Mouse (Mus musculus): ENCODE measurements at regions not wholly inside any gene's neighbourhood (a gene's known extent, or its start where the extent isn't known, plus 50 kb on each side); places are given as distances from the start of the nearest gene placed in this dataset.
A peak's percentile ranks its signal among the peaks of the same experiment; 100 is the strongest.

- Histone ChIP-seq H3K4me1 (ENCODE audit: control insufficient read depth, insufficient read depth, low read length) (peaks cover 12% of the 10 kb centered on the region; the same call in 1 of the 2 replicates), H3K4me2 (ENCODE audit: low read depth, low read length) (no peak overlapping the region), H3K27ac (ENCODE audit: low read length) (no peak overlapping the region), H3K36me3 (ENCODE audit: control insufficient read depth, insufficient read depth, low read length) (no peaks in the 10 kb centered on the region), H3K9me3 (ENCODE audit: control insufficient read depth, low read length) (no peaks in the 10 kb centered on the region), H3K4me3 (ENCODE audit: low read length) (no peak overlapping the region), H3K9ac (ENCODE audit: low read depth, low read length) (no peak overlapping the region), H3K27me3 (replicated peaks; ENCODE audit: control insufficient read depth, insufficient read depth, low read length) (no peaks in the 10 kb centered on the region)
- ATAC-seq: no peak
- WGBS: 57% methylated on average over 9 of the region's 9 CpGs
These were observed 105.6 kb downstream of the Gas1 start for GRCm38 (mm10) chr13:60071595-60071994.

GRCm38 (mm10) chr13:60069196-60069595, 108.0 kb downstream of the Gas1 start:
- Histone ChIP-seq H3K4me1 (ENCODE audit: control insufficient read depth, insufficient read depth, low read length) (peaks cover 12% of the 10 kb centered on the region; the same call in 1 of the 2 replicates), H3K4me2 (ENCODE audit: low read depth, low read length) (no peak overlapping the region), H3K27ac (ENCODE audit: low read length) (no peak overlapping the region), H3K9ac (ENCODE audit: low read depth, low read length) (no peak overlapping the region), H3K27me3 (replicated peaks; ENCODE audit: control insufficient read depth, insufficient read depth, low read length) (no peaks in the 10 kb centered on the region), H3K36me3 (ENCODE audit: control insufficient read depth, insufficient read depth, low read length) (no peaks in the 10 kb centered on the region), H3K9me3 (ENCODE audit: control insufficient read depth, low read length) (no peaks in the 10 kb centered on the region), H3K4me3 (ENCODE audit: low read length) (no peak overlapping the region)
- 43% methylated on average over 9 of the region's 9 CpGs for WGBS
- peak; percentile 39; the same call in 1 of the 2 replicates for ATAC-seq

DNA sequence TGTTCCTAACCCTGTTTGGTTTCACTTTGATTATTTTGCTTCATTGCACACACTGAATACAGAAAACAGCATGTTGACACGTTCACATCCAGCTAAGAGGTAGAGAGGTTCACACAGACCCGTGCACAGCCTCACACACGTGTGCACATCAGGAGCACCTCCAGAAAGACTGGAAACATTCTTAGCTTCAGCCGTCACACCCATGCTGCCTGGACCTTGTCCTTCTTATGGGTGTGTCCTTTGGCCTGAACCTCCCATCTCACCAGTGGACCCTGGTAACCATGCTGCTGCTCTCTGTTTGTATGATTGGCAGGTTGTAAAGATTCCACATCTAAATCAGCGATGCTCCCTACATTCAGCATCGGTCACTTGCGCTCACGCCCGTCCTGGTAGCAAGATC, 109.8 kb downstream of the Gas1 start:
- Histone ChIP-seq H3K36me3 (ENCODE audit: control insufficient read depth, insufficient read depth, low read length) (no peaks in the 10 kb centered on the region), H3K9ac (ENCODE audit: low read depth, low read length) (no peak overlapping the region), H3K4me1 (ENCODE audit: control insufficient read depth, insufficient read depth, low read length) (peaks cover 12% of the 10 kb centered on the region; the same call in 1 of the 2 replicates), H3K4me3 (ENCODE audit: low read length) (no peak overlapping the region), H3K27me3 (replicated peaks; ENCODE audit: control insufficient read depth, insufficient read depth, low read length) (no peaks in the 10 kb centered on the region), H3K9me3 (ENCODE audit: control insufficient read depth, low read length) (no peaks in the 10 kb centered on the region), H3K27ac (ENCODE audit: low read length) (no peak overlapping the region), H3K4me2 (ENCODE audit: low read depth, low read length) (no peak overlapping the region)
- 69% methylated on average over 9 of the region's 9 CpGs for WGBS
- peak; percentile 94 for ATAC-seq

GRCm38 (mm10) chr13:60061589-60061988, 115.6 kb downstream of the Gas1 start:
- Histone ChIP-seq H3K4me3 (ENCODE audit: low read length) (no peak overlapping the region), H3K9ac (ENCODE audit: low read depth, low read length) (no peak overlapping the region), H3K27ac (ENCODE audit: low read length) (no peak overlapping the region), H3K4me2 (ENCODE audit: low read depth, low read length) (no peak overlapping the region), H3K9me3 (ENCODE audit: control insufficient read depth, low read length) (no peaks in the 10 kb centered on the region), H3K27me3 (replicated peaks; ENCODE audit: control insufficient read depth, insufficient read depth, low read length) (no peaks in the 10 kb centered on the region), H3K4me1 (ENCODE audit: control insufficient read depth, insufficient read depth, low read length) (no peaks in the 10 kb centered on the region), H3K36me3 (ENCODE audit: control insufficient read depth, insufficient read depth, low read length) (no peaks in the 10 kb centered on the region)
- WGBS: 76% methylated on average over 6 of the region's 6 CpGs
- no peak for ATAC-seq

DNA sequence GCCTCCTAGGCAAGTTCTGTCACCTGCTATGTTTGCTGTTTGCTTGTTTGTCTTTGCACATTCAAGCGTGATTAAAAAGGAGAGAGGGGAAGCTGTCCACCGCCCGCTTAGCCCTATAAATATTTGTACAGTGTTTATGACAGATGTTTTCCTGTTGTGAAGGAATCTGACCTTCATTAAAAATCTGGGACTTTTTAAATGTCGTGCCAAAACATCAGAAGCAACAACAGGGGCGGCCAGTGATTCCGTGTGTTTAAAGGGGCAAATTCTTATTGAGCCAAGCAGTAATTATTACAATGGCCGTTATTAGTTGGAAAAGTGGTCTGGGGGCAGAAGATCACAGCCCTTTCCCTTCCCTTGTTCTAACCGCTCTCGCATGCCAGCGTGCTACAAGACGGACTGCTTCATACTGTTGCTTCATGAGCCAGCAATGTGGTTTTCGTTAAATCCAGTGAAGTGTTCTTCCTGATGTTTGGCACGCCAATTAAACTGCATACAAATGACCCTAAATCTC, 119.3 kb downstream of the Gas1 start:
- no peak overlapping the region for H3K9ac ChIP-seq (ENCODE audit: low read depth, low read length)
- ATAC-seq: no peak
- H3K36me3 ChIP-seq (ENCODE audit: control insufficient read depth, insufficient read depth, low read length): no peaks in the 10 kb centered on the region
- no peaks in the 10 kb centered on the region for H3K4me1 ChIP-seq (ENCODE audit: control insufficient read depth, insufficient read depth, low read length)
- no peak overlapping the region for H3K4me3 ChIP-seq (ENCODE audit: low read length)
- no peak overlapping the region for H3K4me2 ChIP-seq (ENCODE audit: low read depth, low read length)
- H3K27ac ChIP-seq (ENCODE audit: low read length): no peak overlapping the region
- no peaks in the 10 kb centered on the region for H3K27me3 ChIP-seq (replicated peaks; ENCODE audit: control insufficient read depth, insufficient read depth, low read length)
- WGBS: 31% methylated on average over 13 of the region's 13 CpGs
- no peaks in the 10 kb centered on the region for H3K9me3 ChIP-seq (ENCODE audit: control insufficient read depth, low read length)

DNA sequence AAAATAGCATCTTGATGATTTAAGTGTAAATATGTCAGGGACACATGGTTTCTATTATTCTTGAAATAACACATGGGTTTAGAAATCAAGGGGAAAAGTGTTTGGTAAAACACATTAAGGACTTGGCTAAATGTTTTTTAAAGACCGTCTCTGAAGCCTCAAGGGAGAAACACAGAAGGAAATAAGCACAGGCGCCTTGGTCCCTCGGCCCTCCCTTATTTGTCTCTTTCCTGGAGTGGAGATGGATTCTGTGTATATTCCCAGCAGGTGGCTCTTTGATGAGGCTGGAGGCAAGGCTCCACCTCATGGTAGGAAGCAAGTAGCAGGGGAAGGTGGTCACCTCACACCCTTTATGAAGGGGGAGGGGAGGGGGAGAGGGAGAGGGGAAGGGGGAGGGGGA, 122.6 kb downstream of the Gas1 start:
- Histone ChIP-seq H3K4me3 (ENCODE audit: low read length) (no peak overlapping the region), H3K9ac (ENCODE audit: low read depth, low read length) (no peak overlapping the region), H3K27me3 (replicated peaks; ENCODE audit: control insufficient read depth, insufficient read depth, low read length) (no peaks in the 10 kb centered on the region), H3K27ac (ENCODE audit: low read length) (no peak overlapping the region), H3K4me2 (ENCODE audit: low read depth, low read length) (no peak overlapping the region), H3K9me3 (ENCODE audit: control insufficient read depth, low read length) (no peaks in the 10 kb centered on the region), H3K36me3 (ENCODE audit: control insufficient read depth, insufficient read depth, low read length) (no peaks in the 10 kb centered on the region), H3K4me1 (ENCODE audit: control insufficient read depth, insufficient read depth, low read length) (no peaks in the 10 kb centered on the region)
- 29% methylated on average over 3 of the region's 3 CpGs for WGBS
- no peak for ATAC-seq

DNA sequence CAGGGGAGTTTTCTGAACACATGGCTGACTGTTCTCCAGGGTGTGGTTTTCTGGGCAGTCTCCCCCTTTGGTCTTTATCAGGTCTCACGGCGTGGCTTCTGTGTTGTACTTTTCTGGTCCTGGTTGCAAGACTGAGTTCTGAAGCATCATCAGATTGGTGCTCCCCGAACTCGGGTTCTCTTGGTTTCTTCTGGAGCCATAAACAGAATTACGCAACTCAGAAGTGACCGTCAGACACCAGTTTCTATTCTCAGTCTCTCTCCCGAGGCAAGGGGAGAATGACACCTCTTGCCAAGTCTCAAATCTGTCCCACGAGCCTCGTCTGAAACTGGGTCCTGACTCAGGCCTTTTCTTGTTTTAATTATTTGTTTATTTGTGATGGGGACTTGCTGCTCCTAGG, 123.1 kb downstream of the Gas1 start:
- Histone ChIP-seq H3K9ac (ENCODE audit: low read depth, low read length) (no peak overlapping the region), H3K9me3 (ENCODE audit: control insufficient read depth, low read length) (no peaks in the 10 kb centered on the region), H3K36me3 (ENCODE audit: control insufficient read depth, insufficient read depth, low read length) (no peaks in the 10 kb centered on the region), H3K27ac (ENCODE audit: low read length) (no peak overlapping the region), H3K4me2 (ENCODE audit: low read depth, low read length) (no peak overlapping the region), H3K27me3 (replicated peaks; ENCODE audit: control insufficient read depth, insufficient read depth, low read length) (no peaks in the 10 kb centered on the region), H3K4me3 (ENCODE audit: low read length) (no peak overlapping the region), H3K4me1 (ENCODE audit: control insufficient read depth, insufficient read depth, low read length) (no peaks in the 10 kb centered on the region)
- ATAC-seq: no peak
- 63% methylated on average over 9 of the region's 9 CpGs for WGBS

DNA sequence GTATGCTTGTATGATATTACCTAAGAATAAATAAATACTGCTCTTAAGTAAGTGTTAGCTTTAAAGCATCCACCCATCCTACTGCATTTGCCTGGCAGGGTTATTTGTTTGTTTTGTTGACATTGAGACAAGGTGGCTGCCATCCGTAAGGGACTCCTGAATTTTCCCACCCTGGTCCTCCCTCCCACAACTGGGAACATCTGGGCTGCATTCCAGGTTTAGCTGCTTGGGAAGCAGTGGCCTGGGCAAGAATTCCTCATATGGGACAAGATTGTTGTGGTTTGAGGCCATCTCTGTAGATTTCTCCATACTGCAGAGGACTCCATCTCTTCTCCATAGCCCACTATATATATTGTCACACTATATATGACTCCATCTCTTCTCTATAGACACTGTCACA, 125.3 kb downstream of the Gas1 start:
- Histone ChIP-seq H3K9me3 (ENCODE audit: control insufficient read depth, low read length) (no peaks in the 10 kb centered on the region), H3K9ac (ENCODE audit: low read depth, low read length) (no peak overlapping the region), H3K27ac (ENCODE audit: low read length) (no peak overlapping the region), H3K27me3 (replicated peaks; ENCODE audit: control insufficient read depth, insufficient read depth, low read length) (no peaks in the 10 kb centered on the region), H3K4me1 (ENCODE audit: control insufficient read depth, insufficient read depth, low read length) (peaks cover 11% of the 10 kb centered on the region), H3K4me3 (ENCODE audit: low read length) (no peak overlapping the region), H3K36me3 (ENCODE audit: control insufficient read depth, insufficient read depth, low read length) (no peaks in the 10 kb centered on the region), H3K4me2 (ENCODE audit: low read depth, low read length) (no peak overlapping the region)
- WGBS: 76% methylated on average over 1 of the region's 1 CpGs
- ATAC-seq: no peak

GRCm38 (mm10) chr13:60050799-60051580, 126.2 kb downstream of the Gas1 start:
- Histone ChIP-seq H3K4me1 (ENCODE audit: control insufficient read depth, insufficient read depth, low read length) (peaks cover 11% of the 10 kb centered on the region), H3K9ac (ENCODE audit: low read depth, low read length) (no peak overlapping the region), H3K27ac (ENCODE audit: low read length) (no peak overlapping the region), H3K27me3 (replicated peaks; ENCODE audit: control insufficient read depth, insufficient read depth, low read length) (no peaks in the 10 kb centered on the region), H3K36me3 (ENCODE audit: control insufficient read depth, insufficient read depth, low read length) (no peaks in the 10 kb centered on the region), H3K4me2 (ENCODE audit: low read depth, low read length) (no peak overlapping the region), H3K9me3 (ENCODE audit: control insufficient read depth, low read length) (no peaks in the 10 kb centered on the region), H3K4me3 (ENCODE audit: low read length) (no peak overlapping the region)
- ATAC-seq: no peak
- 68% methylated on average over 9 of the region's 9 CpGs for WGBS

GRCm38 (mm10) chr13:60049703-60050102, 127.5 kb downstream of the Gas1 start:
- Histone ChIP-seq H3K4me2 (ENCODE audit: low read depth, low read length) (no peak overlapping the region), H3K36me3 (ENCODE audit: control insufficient read depth, insufficient read depth, low read length) (no peaks in the 10 kb centered on the region), H3K27ac (ENCODE audit: low read length) (no peak overlapping the region), H3K9me3 (ENCODE audit: control insufficient read depth, low read length) (no peaks in the 10 kb centered on the region), H3K27me3 (replicated peaks; ENCODE audit: control insufficient read depth, insufficient read depth, low read length) (no peaks in the 10 kb centered on the region), H3K4me1 (ENCODE audit: control insufficient read depth, insufficient read depth, low read length) (peaks cover 11% of the 10 kb centered on the region), H3K4me3 (ENCODE audit: low read length) (no peak overlapping the region), H3K9ac (ENCODE audit: low read depth, low read length) (no peak overlapping the region)
- ATAC-seq: no peak
- WGBS: 63% methylated on average over 3 of the region's 3 CpGs
